Mouse (Mus musculus) lung, postnatal 0 days (tissue): Measurements from ENCODE around the gene Greb1. TPM values are rescaled to one million over a fixed set of nuclear protein-coding genes. Genes with fewer than 3 reads are reported as not detected.
"Not testable (repeated sequence)": the region's sequence is repeated elsewhere in the genome, so short reads cannot be mapped to it uniquely, and the experiment has no call there.

Experiments used
- ATAC-seq: fragments of 200-750 bp; cut with Nextera tagmentation; 2 replicates; pipeline ENCODE4 v1.8.0; 2017; ENCODE audit warnings: moderate library complexity
- DNase-seq: peaks from one replicate; pipeline ENCODE4 v3.0.0-alpha.2; 2016; ENCODE audit warnings: low spot score
- H3K27ac ChIP-seq: fragments of 300-500 bp; sonication (generic); 2 replicates; pipeline ENCODE4 v1.5.1; 2014; ENCODE audit warnings: antibody characterized with exemption, mild to moderate bottlenecking, low read length, mixed read lengths
- H3K27me3 ChIP-seq: fragments of 300-500 bp; sonication (generic); replicated peaks from 2 replicates; pipeline ENCODE4 v1.6.1; 2014; ENCODE audit warnings: low read length, mixed read lengths; ENCODE audit not compliant: insufficient read depth
- H3K36me3 ChIP-seq: fragments of 300-500 bp; sonication (generic); 2 replicates; pipeline ENCODE4 v1.6.1; 2014; ENCODE audit warnings: low read length, mixed read lengths; ENCODE audit not compliant: insufficient read depth
- H3K4me1 ChIP-seq: fragments of 300-500 bp; sonication (generic); 2 replicates; pipeline ENCODE4 v1.6.1; 2014; ENCODE audit warnings: antibody characterized with exemption, low read depth, low read length, mixed read lengths; ENCODE audit not compliant: insufficient read depth
- H3K4me2 ChIP-seq: fragments of 300-500 bp; sonication (generic); replicated peaks from 2 replicates; pipeline ENCODE4 v1.6.1; 2014; ENCODE audit warnings: low read depth, mild to moderate bottlenecking, low read length, moderate library complexity, mixed read lengths
- H3K4me3 ChIP-seq: fragments of 300-500 bp; sonication (generic); 2 replicates; pipeline ENCODE4 v1.5.1; 2014; ENCODE audit warnings: low read depth, low read length
- H3K9ac ChIP-seq: fragments of 300-500 bp; sonication (generic); replicated peaks from 2 replicates; pipeline ENCODE4 v1.6.1; 2014; ENCODE audit warnings: low read depth, mild to moderate bottlenecking
- H3K9me3 ChIP-seq: fragments of 300-500 bp; sonication (generic); 2 replicates; pipeline ENCODE4 v1.6.1; 2016; ENCODE audit warnings: low read length, mixed read lengths
- CTCF ChIP-seq: IDR thresholded peaks from 2 replicates; pipeline ENCODE4 v1.5.1; 2016; ENCODE audit warnings: antibody characterized with exemption, mild to moderate bottlenecking
- EP300 ChIP-seq: IDR thresholded peaks from 2 replicates; pipeline ENCODE4 v1.6.1; 2016; ENCODE audit warnings: antibody characterized with exemption, mild to moderate bottlenecking, control low read depth
- WGBS: fragments of 180-500 bp; shearing (Covaris S2); extraction: QIAGEN DNeasy Blood & Tissue Kit; methylation state at CpG from one replicate; pipeline ENCODE4 v1.1.7; 2014; 5-methylcytosine and 5-hydroxymethylcytosine counted together
- polyA plus RNA-seq: library from polyadenylated mRNA; unstranded; fragments of >200 nt; fragmentation: Nextera tagmentation; extraction: Ambion mirVana; gene quantifications from 2 replicates; pipeline ENCODE4 v1.2.1, GENCODE M21; 2015

The Greb1 gene
- polyA plus RNA-seq, 1 experiment from 2014 or later = 1.1 TPM

DNA sequence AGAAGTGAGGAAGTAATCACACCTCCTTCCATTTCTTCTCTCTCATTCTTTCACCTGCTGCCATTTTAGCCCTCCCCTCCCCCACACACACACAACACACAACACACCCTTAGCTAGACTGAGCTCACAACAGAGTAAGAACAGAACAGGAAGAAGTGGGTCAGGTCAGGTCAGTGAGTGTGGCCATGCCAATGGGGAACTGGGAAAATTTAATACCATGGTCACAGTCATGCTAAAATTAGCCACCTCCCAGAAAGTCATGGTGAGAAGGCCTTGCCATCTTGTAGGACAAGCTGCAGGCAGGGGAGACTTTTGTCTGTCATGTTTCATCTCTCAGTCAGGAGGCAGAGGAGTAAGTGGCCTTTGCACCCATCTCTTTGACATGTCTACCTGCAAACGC lies 102.0 kb downstream of the Greb1 start:
- DNase-seq (no peak), ATAC-seq (no peak)
- Histone ChIP-seq H3K4me2 (no peak overlapping the region), H3K9me3 (no peaks in the 10 kb centered on the region), H3K36me3 (no peaks in the 10 kb centered on the region), H3K27ac (no peak overlapping the region), H3K9ac (no peak overlapping the region), H3K4me1 (no peaks in the 10 kb centered on the region), H3K4me3 (no peak overlapping the region), H3K27me3 (no peaks in the 10 kb centered on the region)
- no peak for TF ChIP-seq EP300
- no peak for TF ChIP-seq CTCF
- WGBS = 100% methylated on average over 1 of the region's 1 CpGs

DNA sequence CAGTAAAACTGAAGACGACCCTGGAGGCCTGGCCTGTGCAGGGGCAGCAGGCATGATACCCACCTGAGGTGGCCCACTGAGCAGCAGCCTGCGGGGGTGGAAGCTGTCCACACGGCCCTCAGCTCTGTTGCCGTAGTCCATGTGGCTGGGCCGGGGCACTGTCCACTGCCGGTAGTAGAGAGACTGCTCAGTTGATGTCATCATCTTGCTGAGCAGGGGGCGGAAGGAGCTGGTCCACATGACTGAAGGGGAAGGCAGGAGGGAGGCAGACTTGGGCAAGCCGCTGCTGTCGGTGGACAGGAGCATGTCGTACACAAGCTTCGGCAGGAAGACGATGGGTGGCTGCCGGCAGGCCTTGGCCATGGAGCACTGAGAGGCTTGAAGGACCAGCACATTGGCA lies 104.5 kb downstream of the Greb1 start:
- ATAC-seq (no peak), DNase-seq (no peak)
- no peaks in the 10 kb centered on the region for H3K27me3 ChIP-seq
- no peak overlapping the region for H3K4me2 ChIP-seq
- no peak overlapping the region for H3K4me3 ChIP-seq
- no peak overlapping the region for H3K9ac ChIP-seq
- H3K9me3 ChIP-seq = no peaks in the 10 kb centered on the region
- H3K36me3 ChIP-seq = no peaks in the 10 kb centered on the region
- 89% methylated on average over 13 of the region's 13 CpGs for WGBS
- TF ChIP-seq EP300 = no peak
- no peak for TF ChIP-seq CTCF
- H3K4me1 ChIP-seq = no peaks in the 10 kb centered on the region
- H3K27ac ChIP-seq = no peak overlapping the region

DNA sequence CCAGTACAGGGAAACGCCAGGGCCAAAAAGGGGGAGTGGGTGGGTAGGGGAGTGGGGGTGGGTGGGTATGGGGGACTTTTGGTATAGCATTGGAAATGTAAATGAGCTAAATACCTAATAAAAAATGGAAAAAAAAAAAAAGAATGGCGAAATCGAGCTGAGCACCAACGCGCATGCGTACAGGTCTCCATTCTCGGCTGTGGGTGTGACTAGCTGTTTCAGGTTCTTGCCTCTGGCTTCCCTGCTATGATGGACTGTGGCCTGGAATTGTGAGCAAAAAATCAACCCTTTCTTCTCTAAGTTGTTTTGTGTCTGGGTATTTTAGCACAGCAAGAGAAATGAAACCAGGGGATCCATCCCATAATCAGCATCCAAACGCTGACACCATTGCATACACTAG lies 105.4 kb downstream of the Greb1 start:
- WGBS = 96% methylated on average over 7 of the region's 8 CpGs
- H3K36me3 ChIP-seq, H3K4me3 ChIP-seq, H3K4me1 ChIP-seq, H3K27ac ChIP-seq, H3K9ac ChIP-seq, ATAC-seq, H3K27me3 ChIP-seq, H3K9me3 ChIP-seq, DNase-seq, H3K4me2 ChIP-seq: not testable (repeated sequence)

- H3K27ac ChIP-seq = no peak overlapping the region
- no peak overlapping the region for H3K9ac ChIP-seq
- ATAC-seq = no peak
- H3K4me1 ChIP-seq = no peaks in the 10 kb centered on the region
- 68% methylated on average over 5 of the region's 5 CpGs for WGBS
- no peak for DNase-seq
- H3K4me2 ChIP-seq = no peak overlapping the region
- TF ChIP-seq CTCF = no peak
- no peak for TF ChIP-seq EP300
- H3K36me3 ChIP-seq = no peaks in the 10 kb centered on the region
- H3K9me3 ChIP-seq = no peaks in the 10 kb centered on the region
- H3K27me3 ChIP-seq = no peaks in the 10 kb centered on the region
- no peak overlapping the region for H3K4me3 ChIP-seq
These were observed 105.9 kb downstream of the Greb1 start for GRCm38 (mm10) chr12:16694783-16695182.

GRCm38 (mm10) chr12:16690631-16691030 lies 110.1 kb downstream of the Greb1 start:
- ATAC-seq = no peak
- Histone ChIP-seq H3K27ac (no peak overlapping the region), H3K36me3 (no peaks in the 10 kb centered on the region), H3K9me3 (no peaks in the 10 kb centered on the region), H3K9ac (no peak overlapping the region), H3K4me2 (no peak overlapping the region), H3K27me3 (no peaks in the 10 kb centered on the region), H3K4me3 (no peak overlapping the region), H3K4me1 (no peaks in the 10 kb centered on the region)
- WGBS = 77% methylated on average over 9 of the region's 9 CpGs
- no peak for TF ChIP-seq EP300
- TF ChIP-seq CTCF = no peak
- no peak for DNase-seq

DNA sequence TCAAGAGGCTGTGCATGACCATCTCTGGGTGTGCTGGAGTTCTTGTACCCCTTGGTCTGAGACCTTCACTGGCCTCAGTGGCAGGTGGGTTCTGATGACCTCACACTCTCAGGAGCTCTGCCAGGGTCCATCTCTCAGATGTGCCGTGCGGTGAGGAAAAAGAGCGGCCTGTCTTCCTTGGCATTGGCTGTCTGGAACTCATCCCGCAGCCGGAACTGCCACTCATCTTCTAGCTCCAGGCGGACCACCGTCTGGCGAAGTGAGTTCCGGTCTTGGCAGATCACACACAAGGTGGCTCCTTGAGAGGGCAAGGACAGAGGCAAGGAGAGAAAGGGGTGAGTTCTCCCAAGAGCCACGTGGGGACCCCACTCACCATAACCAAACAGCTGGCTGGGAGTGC lies 128.4 kb downstream of the Greb1 start:
- ATAC-seq = no peak
- 92% methylated on average over 10 of the region's 10 CpGs for WGBS

GRCm38 (mm10) chr12:16669176-16669575 lies 131.5 kb downstream of the Greb1 start:
- ATAC-seq = no peak
- 69% methylated on average over 3 of the region's 3 CpGs for WGBS
- no peak overlapping the region for H3K4me2 ChIP-seq
- H3K9ac ChIP-seq = no peak overlapping the region
- H3K4me3 ChIP-seq = no peak overlapping the region
- no peak for DNase-seq
- no peaks in the 10 kb centered on the region for H3K9me3 ChIP-seq
- no peaks in the 10 kb centered on the region for H3K27me3 ChIP-seq
- no peaks in the 10 kb centered on the region for H3K4me1 ChIP-seq
- H3K36me3 ChIP-seq = no peaks in the 10 kb centered on the region
- no peak for TF ChIP-seq CTCF
- TF ChIP-seq EP300 = no peak
- H3K27ac ChIP-seq = no peak overlapping the region

More for the DNA sequence above, 128.4 kb downstream of the Greb1 start:
- TF ChIP-seq CTCF (no peak), EP300 (no peak)
- Histone ChIP-seq H3K27ac (no peak overlapping the region), H3K27me3 (no peaks in the 10 kb centered on the region), H3K4me3 (no peak overlapping the region), H3K4me1 (no peaks in the 10 kb centered on the region), H3K9me3 (no peaks in the 10 kb centered on the region), H3K36me3 (no peaks in the 10 kb centered on the region), H3K9ac (no peak overlapping the region), H3K4me2 (no peak overlapping the region)
- no peak for DNase-seq
